Mouse (Mus musculus) limb, embryonic 10.5 days (tissue): ENCODE measurements around the gene Pmf1. TPM values are rescaled to one million over a fixed set of nuclear protein-coding genes. Genes with fewer than 3 reads are reported as not detected.

Experiments
- DNase-seq: peaks from one replicate; pipeline ENCODE4 v3.0.0-alpha.2; 2017; ENCODE audit warnings: low spot score
- H3K27ac ChIP-seq: fragments of 300-500 bp; sonication (generic); 2 replicates; pipeline ENCODE4 v1.5.1; 2016; ENCODE audit warnings: mild to moderate bottlenecking
- H3K27me3 ChIP-seq: fragments of 300-500 bp; sonication (generic); 2 replicates; pipeline ENCODE4 v1.6.1; 2016; ENCODE audit warnings: low read depth, mild to moderate bottlenecking; ENCODE audit not compliant: poor library complexity, severe bottlenecking
- H3K36me3 ChIP-seq: fragments of 300-500 bp; sonication (generic); 2 replicates; pipeline ENCODE4 v1.6.1; 2016; ENCODE audit warnings: mild to moderate bottlenecking, moderate library complexity
- H3K4me1 ChIP-seq: fragments of 300-500 bp; sonication (generic); 2 replicates; pipeline ENCODE4 v1.6.1; 2016
- H3K4me3 ChIP-seq: fragments of 300-500 bp; sonication (generic); 2 replicates; pipeline ENCODE4 v1.5.1; 2016; ENCODE audit warnings: mild to moderate bottlenecking, moderate library complexity
- H3K9me3 ChIP-seq: fragments of 300-500 bp; sonication (generic); replicated peaks from 2 replicates; pipeline ENCODE4 v1.6.1; 2016; ENCODE audit warnings: mild to moderate bottlenecking
- WGBS: fragments of 180-500 bp; shearing (Covaris S2); methylation state at CpG from one replicate; pipeline ENCODE4 v1.1.7; 2016; 5-methylcytosine and 5-hydroxymethylcytosine counted together
- polyA plus RNA-seq: library from polyadenylated mRNA; unstranded; fragments of >200 nt; fragmentation: Nextera tagmentation; extraction: Ambion mirVana; gene quantifications from 2 replicates; pipeline ENCODE4 v1.2.1, GENCODE M21; 2016

Gene Pmf1
- 197 and 220 TPM in 2 replicates for polyA plus RNA-seq

DNA sequence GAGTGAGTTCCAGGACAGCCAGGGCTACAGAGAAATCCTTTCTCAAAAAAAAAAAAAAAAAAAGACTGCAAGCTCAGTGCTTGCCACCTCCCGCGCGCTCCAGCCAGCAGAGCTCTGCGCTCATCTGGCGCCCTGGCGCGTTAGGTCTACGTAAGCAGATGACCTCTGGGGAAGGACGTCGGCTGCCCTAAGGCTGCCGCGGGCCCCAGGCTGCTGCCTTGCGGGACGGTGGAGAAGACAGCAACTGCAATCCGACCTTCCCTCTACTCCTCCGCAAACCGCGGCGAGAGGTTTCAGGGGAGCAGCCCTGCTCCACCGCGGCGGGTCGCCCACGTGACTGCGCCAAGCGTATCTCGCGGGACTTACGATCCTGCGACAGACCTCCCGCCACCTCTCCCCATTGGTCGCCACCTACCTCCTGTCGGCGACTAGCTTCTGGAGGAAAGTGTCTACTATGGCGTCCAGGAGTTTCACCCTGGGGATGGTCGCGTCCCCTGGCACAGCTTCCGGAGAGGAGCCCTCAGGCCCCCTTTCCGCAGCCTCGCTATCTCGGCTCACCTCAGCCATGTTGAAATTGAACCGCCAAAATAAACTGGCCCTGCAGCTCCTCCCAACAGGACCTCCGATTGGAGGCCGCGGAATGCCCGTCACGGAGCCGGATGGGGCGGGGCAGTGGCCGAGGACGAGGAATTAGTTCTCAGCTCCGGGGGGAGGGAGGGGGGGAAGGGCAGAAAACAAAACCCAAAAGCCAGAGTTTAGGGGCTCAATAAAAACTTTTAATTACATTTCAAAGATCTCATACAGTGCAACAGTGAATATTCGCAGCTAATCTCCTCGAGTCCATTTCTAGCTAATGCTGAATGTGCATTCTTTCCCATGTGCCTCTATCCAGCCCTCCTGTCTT lies at the start of gene Pmf1:
Pmf1 (minus strand) TSS at position 591 of the 904 bp plus-strand sequence.
- Histone ChIP-seq H3K36me3 (peaks cover 54% of the 10 kb centered on the region), H3K27ac (peak within 1 kb of the TSS; percentile 98), H3K4me3 (peak within 1 kb of the TSS; percentile 68), H3K4me1 (peaks cover 37% of the 10 kb centered on the region), H3K9me3 (no peaks in the 10 kb centered on the region), H3K27me3 (no peaks in the 10 kb centered on the region)
- WGBS: under 1% methylated on average over 54 of the region's 54 CpGs
- DNase-seq: peak; percentile 94

DNA sequence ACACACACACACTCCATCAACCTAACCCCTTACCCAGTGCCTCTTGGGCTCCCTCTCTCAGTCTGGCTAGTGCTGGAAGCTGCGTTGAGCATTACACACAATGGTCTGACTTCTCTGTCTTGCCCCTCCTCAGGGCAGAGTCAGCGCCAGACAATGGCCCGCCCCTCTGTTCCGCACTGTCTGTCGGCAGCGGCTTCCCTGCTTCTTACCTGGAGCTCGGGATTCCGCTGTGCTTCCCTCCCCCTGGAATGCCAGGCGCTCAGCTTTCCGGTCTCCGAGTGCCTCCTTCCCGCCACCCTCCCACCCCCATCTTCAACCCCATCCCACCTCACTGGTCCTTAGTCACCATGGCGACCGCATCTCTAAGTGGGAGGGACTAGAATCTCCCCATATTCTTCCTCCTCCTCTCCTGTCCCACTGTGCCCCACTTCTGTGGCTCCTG lies 48.7 kb upstream of the Pmf1 start:
- peaks cover 40% of the 10 kb centered on the region for H3K4me1 ChIP-seq
- WGBS: 5% methylated on average over 14 of the region's 14 CpGs
- no peaks in the 10 kb centered on the region for H3K36me3 ChIP-seq
- peak overlapping the region; percentile 73 for H3K27ac ChIP-seq
- DNase-seq: peak; percentile 53
- no peaks in the 10 kb centered on the region for H3K9me3 ChIP-seq
- H3K27me3 ChIP-seq: peaks cover 72% of the 10 kb centered on the region
- H3K4me3 ChIP-seq: peak overlapping the region; percentile 48

DNA sequence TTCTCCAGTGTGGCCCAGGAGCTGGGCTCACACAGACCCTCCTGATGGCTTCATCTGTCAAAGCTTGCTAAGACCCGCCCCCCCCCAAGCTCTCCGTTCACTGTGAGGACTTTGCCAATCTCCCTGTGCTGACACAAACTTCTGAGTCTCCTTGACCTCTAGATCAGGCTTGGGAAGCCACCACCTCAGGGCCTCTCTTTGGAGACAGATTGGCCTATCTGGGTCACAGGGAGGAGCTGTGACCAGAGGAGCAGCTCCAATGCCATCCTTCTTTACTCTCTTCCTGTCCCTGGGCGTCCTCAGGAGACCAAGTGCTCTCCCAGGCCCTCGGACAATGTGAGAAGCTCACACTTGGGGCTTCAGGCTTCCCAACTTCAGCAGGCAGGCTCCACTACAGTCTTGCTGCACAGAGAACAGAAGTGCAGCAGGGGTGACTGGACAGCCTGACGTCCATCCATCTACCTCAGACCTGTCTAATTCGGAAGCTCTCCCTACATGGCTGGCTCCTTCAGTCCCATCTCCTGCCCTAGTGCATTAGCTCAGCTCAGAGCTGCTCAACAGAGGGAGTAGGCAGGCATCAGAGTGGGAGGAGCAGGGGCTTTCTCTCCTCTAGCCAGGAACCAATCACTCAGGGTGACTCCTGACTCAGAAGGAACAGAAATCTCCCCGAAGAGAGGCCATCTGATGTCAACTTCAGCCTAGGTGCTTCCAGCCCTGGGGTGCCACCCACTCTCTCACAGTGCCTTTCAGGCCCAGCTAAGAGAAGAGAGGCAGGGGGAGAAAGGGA lies 46.8 kb upstream of the Pmf1 start:
- H3K27ac ChIP-seq: no peak overlapping the region
- no peaks in the 10 kb centered on the region for H3K9me3 ChIP-seq
- no peaks in the 10 kb centered on the region for H3K36me3 ChIP-seq
- peaks cover 44% of the 10 kb centered on the region for H3K4me1 ChIP-seq
- no peak overlapping the region for H3K4me3 ChIP-seq
- 68% methylated on average over 7 of the region's 7 CpGs for WGBS
- peaks cover 87% of the 10 kb centered on the region for H3K27me3 ChIP-seq
- DNase-seq: no peak

DNA sequence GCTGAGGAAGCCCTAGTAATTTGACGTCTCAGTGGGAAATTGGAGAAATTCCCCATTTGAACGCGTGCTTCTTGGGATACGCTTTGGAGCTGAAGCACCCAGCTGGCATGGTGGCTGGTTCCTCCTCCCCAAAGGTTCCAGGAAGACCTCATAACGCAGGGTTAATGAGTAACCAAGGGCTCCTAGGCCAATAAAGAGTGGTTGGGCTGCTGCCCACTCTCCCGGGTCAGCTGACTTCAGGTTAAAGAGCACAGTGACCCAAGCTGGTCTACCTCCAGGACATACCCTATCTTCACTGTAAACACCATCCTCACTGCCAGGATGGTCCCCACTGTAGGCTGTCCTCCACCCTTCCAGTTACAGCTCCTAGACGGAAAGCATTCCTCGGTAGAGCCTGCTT lies 46.2 kb upstream of the Pmf1 start:
- DNase-seq: no peak
- Histone ChIP-seq H3K27ac (no peak overlapping the region), H3K4me1 (peaks cover 41% of the 10 kb centered on the region), H3K9me3 (no peaks in the 10 kb centered on the region), H3K36me3 (no peaks in the 10 kb centered on the region), H3K4me3 (no peak overlapping the region), H3K27me3 (peaks cover 87% of the 10 kb centered on the region)
- WGBS: 87% methylated on average over 8 of the region's 8 CpGs

DNA sequence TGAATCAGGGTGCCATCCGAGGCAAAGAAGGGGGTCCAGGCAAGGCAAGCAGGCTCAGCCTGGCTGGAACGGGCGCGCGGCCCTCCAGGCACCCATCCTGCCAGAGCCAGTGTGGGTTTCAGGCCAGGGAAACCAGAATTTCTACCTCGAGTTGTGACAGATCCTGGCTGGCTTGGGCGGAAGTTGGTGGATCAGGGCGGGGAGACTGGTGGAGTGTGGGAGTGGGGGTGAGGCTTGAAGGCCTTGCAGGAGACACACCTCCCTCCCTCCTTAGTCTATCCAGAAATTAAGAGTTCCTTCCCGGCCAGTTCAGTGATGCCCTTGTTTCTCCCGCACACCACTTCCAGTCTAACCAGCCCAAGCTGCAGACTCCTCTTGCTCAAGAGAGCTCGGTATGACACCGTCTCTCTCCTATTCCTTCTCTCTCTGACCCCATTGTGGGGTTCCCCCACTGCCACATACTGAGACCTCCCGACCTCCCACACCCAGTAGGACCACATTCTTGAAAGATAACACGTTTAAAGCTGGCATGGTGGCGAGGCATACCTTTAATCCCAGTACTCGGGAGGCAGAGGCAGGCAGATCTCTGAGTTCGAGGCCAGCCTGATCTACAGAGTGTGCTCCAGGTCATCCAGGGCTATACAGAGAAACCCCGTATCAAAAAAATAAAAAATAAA lies 45.6 kb upstream of the Pmf1 start:
- WGBS: 74% methylated on average over 18 of the region's 18 CpGs
- Histone ChIP-seq H3K27ac (no peak overlapping the region), H3K27me3 (peaks cover 87% of the 10 kb centered on the region), H3K4me3 (no peak overlapping the region), H3K9me3 (no peaks in the 10 kb centered on the region), H3K36me3 (no peaks in the 10 kb centered on the region), H3K4me1 (peaks cover 35% of the 10 kb centered on the region)
- no peak for DNase-seq

DNA sequence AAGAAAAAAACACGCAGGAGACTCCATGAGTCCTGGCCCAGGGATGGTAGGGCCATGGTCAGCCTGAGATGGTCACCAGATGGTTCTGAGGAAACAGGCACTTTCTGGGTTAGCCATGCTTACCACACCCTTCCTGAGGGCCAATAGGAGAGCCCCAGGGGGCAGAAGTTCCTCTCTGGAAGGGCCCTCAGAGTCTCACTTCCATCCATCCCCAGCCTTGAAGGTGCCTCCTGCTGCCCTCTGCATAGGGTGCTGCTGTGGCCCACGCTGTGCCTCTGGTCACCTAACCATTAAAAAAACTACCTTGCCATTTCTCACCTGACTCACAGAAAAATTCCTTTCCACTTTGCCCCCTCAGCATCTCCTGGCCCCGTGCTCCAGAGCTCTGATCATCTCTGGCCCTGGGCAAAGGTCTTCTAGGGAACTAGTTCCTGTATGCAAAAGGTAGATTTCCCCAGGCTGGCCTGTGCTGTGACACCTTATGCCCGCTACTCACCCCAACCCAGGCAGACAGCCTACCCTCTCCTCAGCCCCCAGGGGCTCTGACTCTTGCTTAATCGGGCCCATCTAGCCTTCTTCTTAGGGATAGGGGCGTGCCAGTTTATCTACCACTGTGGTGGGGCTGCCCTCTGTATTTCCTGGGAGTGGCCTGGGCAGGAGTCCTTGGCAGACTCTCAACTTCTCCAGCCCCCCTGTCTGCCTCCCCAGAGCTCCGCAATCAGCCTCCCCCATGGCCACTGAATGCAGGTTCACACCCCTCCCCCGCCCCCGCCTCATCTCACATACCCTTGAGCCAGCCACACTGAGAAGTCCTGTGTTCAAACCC lies 44.8 kb upstream of the Pmf1 start:
- DNase-seq: no peak
- Histone ChIP-seq H3K27me3 (peaks cover 85% of the 10 kb centered on the region), H3K27ac (no peak overlapping the region), H3K36me3 (no peaks in the 10 kb centered on the region), H3K4me1 (peaks cover 34% of the 10 kb centered on the region), H3K9me3 (no peaks in the 10 kb centered on the region), H3K4me3 (no peak overlapping the region)
- 49% methylated on average over 9 of the region's 9 CpGs for WGBS

DNA sequence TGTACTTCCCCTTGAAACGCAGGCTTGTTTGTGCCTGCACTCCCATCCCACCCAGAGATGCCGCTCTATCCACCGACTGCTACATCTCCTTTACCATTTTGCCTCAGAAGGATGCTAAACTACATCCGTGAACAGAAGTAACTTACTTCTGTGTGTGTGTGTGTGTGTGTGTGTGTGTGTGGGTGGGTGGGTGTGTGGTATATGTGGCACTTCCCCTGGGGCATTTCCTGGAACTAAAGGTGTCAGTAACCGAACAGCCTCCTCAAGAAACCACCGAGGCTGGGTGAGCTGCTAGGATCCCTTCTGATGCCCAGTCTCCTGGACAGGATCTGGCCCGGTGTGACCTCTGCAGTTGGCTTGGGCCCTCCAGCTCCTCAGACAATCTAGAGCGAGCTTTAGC lies 43.9 kb upstream of the Pmf1 start:
- H3K27ac ChIP-seq: no peak overlapping the region
- H3K4me3 ChIP-seq: no peak overlapping the region
- H3K9me3 ChIP-seq: no peaks in the 10 kb centered on the region
- H3K36me3 ChIP-seq: no peaks in the 10 kb centered on the region
- WGBS: 80% methylated on average over 8 of the region's 8 CpGs
- peaks cover 41% of the 10 kb centered on the region for H3K4me1 ChIP-seq
- DNase-seq: no peak
- peaks cover 75% of the 10 kb centered on the region for H3K27me3 ChIP-seq

DNA sequence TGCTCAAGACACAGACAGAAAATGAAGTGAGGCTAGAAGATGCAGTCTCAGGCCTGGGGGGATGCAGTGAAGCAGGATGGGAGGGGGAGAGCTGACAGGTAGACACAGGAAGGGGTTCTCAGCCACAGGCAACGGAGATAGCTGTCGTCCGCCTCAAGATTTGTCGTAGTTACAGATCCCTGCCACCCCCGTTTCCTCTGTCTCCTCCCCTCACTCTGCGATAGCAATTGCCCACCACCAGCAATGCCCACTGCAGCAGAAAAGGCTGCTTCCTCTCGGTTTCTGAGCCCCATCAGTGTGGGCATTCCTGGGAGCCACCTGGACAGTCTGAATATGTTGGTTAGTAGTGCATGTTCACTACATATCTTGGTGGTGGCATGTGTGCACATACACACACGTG lies 43.2 kb upstream of the Pmf1 start:
- H3K36me3 ChIP-seq: no peaks in the 10 kb centered on the region
- WGBS: 55% methylated on average over 8 of the region's 8 CpGs
- H3K27ac ChIP-seq: no peak overlapping the region
- H3K4me1 ChIP-seq: peaks cover 37% of the 10 kb centered on the region
- no peak for DNase-seq
- H3K27me3 ChIP-seq: peaks cover 69% of the 10 kb centered on the region
- H3K4me3 ChIP-seq: no peak overlapping the region
- no peaks in the 10 kb centered on the region for H3K9me3 ChIP-seq

DNA sequence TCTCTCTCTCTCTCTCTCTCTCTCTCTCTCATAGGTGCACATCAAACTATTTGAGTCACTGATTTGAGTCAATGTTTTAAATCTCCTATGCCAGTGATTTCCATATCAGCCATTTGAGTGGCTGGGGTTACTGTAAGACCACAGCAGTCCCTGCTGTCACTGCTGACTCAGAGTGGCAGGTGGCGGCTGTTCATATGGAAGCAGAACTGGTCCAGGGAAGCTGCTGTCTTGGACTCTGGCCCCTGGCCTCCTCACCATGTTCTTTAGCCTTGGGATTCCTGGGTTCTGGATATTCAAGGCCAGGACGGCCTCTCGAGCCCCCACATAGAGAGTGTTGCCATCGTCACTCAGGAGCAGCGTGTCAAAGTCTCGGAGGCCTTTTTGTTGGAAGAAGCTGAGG lies 42.6 kb upstream of the Pmf1 start:
- Histone ChIP-seq H3K4me1 (peaks cover 39% of the 10 kb centered on the region), H3K27me3 (peaks cover 62% of the 10 kb centered on the region), H3K36me3 (no peaks in the 10 kb centered on the region), H3K4me3 (no peak overlapping the region), H3K27ac (no peak overlapping the region), H3K9me3 (no peaks in the 10 kb centered on the region)
- 73% methylated on average over 6 of the region's 6 CpGs for WGBS
- no peak for DNase-seq

DNA sequence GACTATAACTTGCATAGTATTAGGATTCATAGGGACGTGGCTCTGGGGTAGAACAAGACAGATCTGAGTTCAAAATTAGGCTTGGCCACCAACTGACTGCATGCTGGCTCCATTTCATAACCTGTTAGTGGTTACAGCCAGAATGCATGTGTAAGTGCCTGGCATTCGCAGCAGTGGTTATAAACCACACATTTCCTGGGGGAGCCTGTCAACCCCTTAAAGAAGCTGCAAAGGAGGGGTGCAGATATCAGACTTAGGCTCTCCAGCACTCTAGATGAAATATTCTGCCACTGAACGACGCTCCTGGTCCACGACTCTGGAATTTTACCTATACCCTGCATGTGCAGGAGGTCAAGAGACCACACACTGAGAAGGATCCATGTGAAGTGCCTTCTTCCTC lies 42.1 kb upstream of the Pmf1 start:
- no peak for DNase-seq
- peaks cover 58% of the 10 kb centered on the region for H3K27me3 ChIP-seq
- H3K4me1 ChIP-seq: peaks cover 36% of the 10 kb centered on the region
- no peak overlapping the region for H3K4me3 ChIP-seq
- H3K27ac ChIP-seq: no peak overlapping the region
- 81% methylated on average over 5 of the region's 5 CpGs for WGBS
- H3K9me3 ChIP-seq: no peaks in the 10 kb centered on the region
- no peaks in the 10 kb centered on the region for H3K36me3 ChIP-seq

DNA sequence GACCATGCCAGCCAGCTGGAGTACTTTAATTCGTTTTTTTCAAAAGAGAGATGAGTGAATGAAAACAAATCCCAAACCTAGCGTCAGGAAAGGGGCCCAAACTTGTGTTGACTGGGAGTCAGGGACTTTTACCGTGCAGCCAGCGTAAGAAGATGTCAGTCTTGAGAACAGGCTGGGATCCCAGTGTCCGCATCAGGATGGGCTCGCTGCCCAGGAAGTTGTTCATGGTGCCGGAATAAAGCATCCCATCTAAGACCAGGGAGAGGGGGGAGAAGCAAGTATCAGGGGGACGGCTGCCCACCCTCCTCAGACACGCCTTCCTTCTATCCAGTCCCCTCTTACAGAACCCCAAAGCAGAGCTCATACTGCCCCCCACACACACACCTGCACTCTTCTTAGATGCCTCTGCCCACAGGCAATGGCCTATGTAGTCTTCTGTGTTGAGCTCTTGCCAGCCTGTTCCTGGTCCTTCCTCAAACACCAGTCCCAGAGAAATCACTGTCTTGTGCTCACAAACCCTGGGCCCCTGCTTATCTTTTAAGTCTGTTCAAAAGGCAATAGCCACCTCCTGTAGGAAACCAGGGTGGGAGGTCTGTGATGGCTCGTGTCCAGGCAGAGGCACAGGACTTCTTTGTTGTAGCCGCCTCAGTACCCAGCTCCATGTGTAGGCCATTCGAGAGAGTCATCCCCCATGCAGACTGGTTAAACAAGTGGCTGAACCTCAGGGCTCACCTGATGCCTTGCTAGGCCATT lies 40.4 kb upstream of the Pmf1 start:
- Histone ChIP-seq H3K36me3 (no peaks in the 10 kb centered on the region), H3K27me3 (peaks cover 49% of the 10 kb centered on the region)
- WGBS: 85% methylated on average over 12 of the region's 12 CpGs

More for the DNA sequence above, 40.4 kb upstream of the Pmf1 start:
- H3K27ac ChIP-seq: peak overlapping the region; percentile 84; the same call in 1 of the 2 replicates
- no peaks in the 10 kb centered on the region for H3K9me3 ChIP-seq
- no peak for DNase-seq
- H3K4me1 ChIP-seq: peaks cover 35% of the 10 kb centered on the region
- H3K4me3 ChIP-seq: no peak overlapping the region
